Mouse (Mus musculus) heart, adult 18-20 months (tissue): ENCODE data around the gene Gm42715. TPM values are rescaled to one million over a fixed set of nuclear protein-coding genes. Genes with fewer than 3 reads are reported as not detected.
"Not testable (repeated sequence)": the region's sequence is repeated elsewhere in the genome, so short reads cannot be mapped to it uniquely, and the experiment has no call there.

Experiments
- DNase-seq, 2 experiments: peaks; one replicate each; pipeline ENCODE4 v3.0.0; 2021 to 2022; ENCODE audit warnings: mixed read lengths in 1 of 2
- total RNA-seq, 2 experiments: library from RNA; stranded (reverse); gene quantifications; 2 replicates each; pipeline ENCODE4 v1.2.3; 2021

Gene Gm42715
- total RNA-seq, 2 experiments from 2014 or later, result 9.7 to 11.4 TPM

DNA sequence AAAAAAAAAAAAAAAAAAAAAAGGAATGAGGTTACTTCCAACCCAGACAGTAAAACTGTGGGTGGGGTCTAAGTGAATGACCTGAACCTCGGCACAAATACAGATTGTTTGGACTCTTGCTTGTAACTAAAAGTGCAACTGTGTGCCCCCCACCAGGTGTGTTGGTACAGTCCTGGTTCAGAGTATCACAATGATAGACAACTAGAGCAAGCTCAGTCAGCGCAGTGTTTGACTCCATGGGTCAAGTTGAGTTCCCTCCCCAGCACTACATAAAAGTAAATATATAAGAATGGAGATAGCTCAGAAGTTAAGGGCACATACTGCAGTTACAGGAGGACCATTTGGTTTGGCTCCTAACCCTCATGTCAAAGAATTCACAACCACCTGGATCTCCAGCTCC, 22.0 kb upstream of the Gm42715 start:
- no peak for DNase-seq

DNA sequence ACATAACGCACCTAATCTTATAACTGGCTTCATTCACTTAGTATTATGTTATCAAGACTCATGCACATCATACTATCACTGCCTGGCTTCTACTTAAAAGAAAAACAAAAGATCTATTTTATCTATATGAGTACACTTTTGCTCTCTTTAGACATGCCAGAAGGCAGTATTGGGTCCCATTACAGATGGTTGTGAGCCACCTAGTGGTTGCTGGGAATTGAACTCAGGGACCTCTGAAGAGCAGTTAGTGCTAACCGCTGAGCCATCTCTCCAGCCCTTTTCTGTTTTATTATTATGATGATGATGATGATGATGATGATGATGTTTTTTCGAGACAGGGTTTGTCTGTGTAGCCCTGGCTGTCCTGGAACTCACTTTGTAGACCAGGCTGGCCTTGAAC, 21.0 kb upstream of the Gm42715 start:
- DNase-seq, result peak; percentile 45 to 50

- no peak for DNase-seq
These were observed 11.1 kb upstream of the Gm42715 start for GRCm38 (mm10) chr7:127508291-127508690.

DNA sequence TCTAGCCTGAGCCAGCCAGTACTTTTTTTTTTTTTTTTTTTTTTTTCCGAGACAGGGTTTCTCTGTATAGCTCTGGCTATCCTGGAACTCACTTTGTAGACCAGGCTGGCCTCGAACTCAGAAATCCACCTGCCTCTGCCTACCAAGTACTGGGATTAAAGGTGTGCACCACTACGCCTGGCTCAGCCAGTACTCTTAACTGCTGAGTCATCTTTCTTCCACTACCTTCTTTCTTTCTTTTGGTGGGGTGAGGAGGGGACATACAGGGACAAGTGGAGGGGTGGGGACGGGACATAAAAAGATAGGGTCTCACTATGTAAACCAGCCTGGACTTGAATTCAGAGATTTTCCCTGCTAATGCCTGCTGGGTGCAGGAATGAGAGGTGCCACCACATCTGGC, 9.6 kb upstream of the Gm42715 start:
- not testable (repeated sequence) for DNase-seq

DNA sequence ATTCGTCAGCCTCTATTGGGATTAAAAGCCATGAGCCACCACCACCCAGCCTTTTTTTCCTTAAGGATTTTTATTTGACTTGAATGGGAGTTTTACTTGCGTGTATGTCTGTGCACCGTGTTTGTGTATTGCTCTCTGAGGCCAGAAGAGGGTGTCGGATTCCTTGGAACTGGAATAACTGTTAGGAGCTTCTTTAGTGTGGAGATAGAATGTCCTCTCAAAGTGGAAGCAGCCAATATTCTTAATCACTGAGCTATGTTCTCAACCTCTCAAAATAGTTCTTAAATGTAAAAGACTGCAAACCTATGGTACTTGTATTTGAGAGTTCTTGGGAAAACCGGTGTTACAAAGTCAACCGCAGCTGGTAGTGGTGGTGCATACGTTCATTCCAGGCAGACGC, 8.1 kb upstream of the Gm42715 start:
- DNase-seq, result no peak

GRCm38 (mm10) chr7:127511808-127512230, 7.6 kb upstream of the Gm42715 start, which contains the start of gene Srcap:
TSS of gene Srcap (plus strand) at chr7:127511983.
- peak; percentile 96 to 98 for DNase-seq

GRCm38 (mm10) chr7:127512231-127513015, 7.0 kb upstream of the Gm42715 start:
- peak; percentile 82 to 93 for DNase-seq

- peak in 1 of 2 experiments; percentile 67 for DNase-seq
These were observed 6.4 kb upstream of the Gm42715 start for GRCm38 (mm10) chr7:127513016-127513390.

DNA sequence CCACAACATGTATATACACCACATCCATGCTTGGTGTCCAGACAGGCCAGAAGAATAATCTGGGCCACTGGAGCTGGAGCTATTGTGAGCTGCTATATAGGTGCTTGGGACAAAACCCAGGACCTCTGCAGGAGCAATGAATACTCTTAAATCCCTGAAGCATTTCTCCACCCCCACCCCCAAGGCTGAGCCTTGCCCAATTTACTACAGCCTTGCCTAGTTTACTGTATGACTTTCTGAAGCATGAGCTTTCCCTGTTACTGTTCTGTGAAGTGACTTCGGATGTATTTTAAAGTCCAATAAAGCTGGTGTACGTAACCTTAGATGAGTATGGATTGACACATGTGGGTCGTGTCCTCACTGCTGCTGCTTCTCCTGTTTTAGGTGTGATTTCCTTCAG, 5.6 kb upstream of the Gm42715 start:
- DNase-seq, result peak in 1 of 2 experiments; percentile 4

- peak; percentile 18 to 21 for DNase-seq
These were observed 3.5 kb upstream of the Gm42715 start for GRCm38 (mm10) chr7:127515846-127516245.

- no peak for DNase-seq
These were observed 3.0 kb upstream of the Gm42715 start for GRCm38 (mm10) chr7:127516344-127516743.

DNA sequence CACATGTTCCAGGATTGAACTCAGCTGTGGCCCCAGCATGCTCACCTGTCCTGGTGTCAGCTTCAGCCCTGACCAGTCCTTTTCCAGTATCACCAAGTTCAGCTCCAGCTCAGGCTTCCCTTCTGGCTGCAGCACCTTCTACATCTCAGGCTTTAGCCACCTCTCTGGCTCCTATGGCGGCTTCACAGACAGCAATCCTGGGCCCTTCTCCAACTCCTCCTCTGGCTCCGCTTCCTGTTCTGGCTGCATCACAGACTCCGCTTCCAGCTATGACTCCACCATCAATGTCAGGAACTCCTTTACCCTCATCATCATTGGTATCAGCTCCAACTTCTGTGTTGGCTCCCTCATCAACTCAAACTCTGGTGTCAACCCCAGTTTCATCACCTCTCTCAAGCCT, 22.3 kb downstream of the Gm42715 start:
- DNase-seq, result peak; percentile 48 to 57

DNA sequence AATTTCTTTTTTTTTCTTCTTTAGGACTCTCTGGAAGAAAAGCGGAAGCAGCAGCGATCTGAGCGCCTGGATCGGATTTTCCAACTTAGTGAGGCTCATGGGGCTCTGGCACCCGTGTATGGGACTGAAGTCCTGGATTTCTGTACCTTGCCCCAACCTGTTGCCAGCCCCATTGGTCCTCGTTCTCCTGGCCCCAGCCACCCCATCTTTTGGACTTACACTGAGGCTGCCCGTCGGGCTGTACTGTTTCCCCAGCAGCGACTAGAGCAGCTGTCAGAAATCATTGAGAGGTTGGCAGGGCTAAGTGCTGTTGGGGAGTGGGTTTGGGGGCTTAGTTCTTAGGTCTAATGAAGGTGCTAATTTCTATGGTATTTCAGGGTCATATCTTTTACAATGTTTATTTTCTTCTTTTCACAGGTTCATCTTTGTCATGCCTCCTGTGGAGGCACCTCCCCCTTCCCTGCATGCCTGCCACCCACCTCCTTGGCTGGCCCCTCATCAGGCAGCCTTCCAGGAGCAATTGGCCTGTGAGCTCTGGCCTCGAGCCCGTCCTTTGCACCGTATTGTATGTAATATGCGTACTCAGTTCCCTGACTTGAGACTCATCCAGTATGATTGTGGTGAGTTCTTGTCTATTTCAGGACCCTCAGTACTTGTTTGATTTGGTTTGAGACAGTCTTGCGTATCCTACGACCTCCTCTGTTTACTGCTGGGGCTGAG, 29.9 kb downstream of the Gm42715 start:
- peak; percentile 74 to 80 for DNase-seq

DNA sequence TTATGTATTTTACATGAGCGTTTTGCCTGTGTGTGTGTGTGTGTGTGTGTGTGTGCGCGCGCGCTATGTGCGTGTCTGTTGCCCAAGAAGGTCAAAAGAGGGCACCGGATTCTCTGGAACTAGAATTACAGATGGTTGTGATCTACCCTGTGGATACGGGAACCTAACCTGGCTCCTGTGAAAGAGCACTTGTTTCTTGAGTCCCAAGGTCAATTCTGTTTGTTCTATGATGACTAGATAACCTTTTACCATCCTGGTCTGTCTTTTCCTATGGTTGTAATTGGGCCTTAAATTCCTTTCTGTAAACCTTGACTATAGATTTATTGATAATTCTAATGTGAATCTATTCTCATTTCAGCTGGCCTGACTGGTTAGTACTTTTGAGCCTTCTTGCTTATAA, 32.2 kb downstream of the Gm42715 start:
- DNase-seq, result no peak

- no peak for DNase-seq
These were observed 41.2 kb downstream of the Gm42715 start for GRCm38 (mm10) chr7:127560580-127560979.

DNA sequence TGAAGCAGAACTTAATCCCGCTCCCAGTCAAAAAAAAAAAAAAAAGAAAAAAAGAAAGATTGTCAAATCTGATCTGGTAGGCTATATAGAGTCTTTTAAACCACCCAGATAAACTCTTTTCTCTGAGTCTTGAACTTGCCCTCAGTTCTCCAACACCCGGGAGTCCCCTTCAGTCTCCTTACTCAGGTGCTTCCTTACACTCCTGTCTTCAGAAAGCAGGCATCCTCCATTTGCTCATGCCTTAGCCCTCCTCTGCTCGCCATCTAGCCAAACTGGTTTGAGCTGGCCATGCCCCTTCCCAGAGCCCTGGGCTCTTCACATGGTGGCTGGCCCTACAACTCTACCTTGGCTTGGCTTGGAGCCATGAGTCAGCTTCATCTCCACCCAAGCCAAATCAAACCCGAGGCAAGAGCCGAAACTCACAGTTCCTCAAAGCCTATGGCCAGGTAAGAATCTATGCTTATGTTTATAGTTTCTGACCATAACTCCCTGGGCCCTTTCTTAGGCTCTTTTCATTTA, 42.0 kb downstream of the Gm42715 start, which contains the start of gene Tmem265:
Tmem265 (plus strand) TSS at position 51 of the 519 bp plus-strand sequence.
- no peak for DNase-seq

GRCm38 (mm10) chr7:127564381-127565150, 45.2 kb downstream of the Gm42715 start:
- DNase-seq, result peak; percentile 67 to 73

DNA sequence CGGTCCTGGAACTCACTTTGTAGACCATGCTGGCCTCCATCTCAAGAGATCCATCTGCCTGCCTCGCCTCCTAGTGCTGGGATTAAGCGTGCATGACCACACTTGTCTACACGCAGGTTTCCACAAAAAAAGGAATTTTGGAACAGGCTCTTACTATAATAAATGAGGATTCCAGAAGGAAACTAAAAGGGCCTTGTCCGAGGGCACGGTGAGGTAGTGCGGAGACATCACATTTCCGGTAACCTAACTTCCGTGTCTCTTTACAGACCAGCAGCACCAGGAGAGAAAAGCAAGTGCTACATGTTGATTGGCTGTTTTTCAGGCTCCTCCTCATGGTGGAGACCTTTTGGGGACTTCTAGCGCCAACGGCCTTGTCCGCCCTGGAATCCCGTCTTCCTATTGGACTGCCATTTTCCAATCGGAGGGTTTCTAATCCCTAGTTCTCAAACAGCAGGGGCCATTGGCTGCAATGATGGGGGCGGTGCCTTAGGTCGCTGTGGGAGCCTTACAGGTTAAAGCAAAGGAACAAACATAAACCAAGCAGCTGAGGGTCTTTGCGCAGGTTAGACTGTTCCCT, 53.6 kb downstream of the Gm42715 start, which contains the start of gene Phkg2:
Phkg2 (plus strand) TSS at position 446 of the 577 bp plus-strand sequence.
- DNase-seq, result peak; percentile 95 to 99

GRCm38 (mm10) chr7:127573503-127574008, 54.2 kb downstream of the Gm42715 start:
- DNase-seq, result peak in 1 of 2 experiments; percentile 37

- no peak for DNase-seq
These were observed 54.7 kb downstream of the Gm42715 start for GRCm38 (mm10) chr7:127574115-127574514.

DNA sequence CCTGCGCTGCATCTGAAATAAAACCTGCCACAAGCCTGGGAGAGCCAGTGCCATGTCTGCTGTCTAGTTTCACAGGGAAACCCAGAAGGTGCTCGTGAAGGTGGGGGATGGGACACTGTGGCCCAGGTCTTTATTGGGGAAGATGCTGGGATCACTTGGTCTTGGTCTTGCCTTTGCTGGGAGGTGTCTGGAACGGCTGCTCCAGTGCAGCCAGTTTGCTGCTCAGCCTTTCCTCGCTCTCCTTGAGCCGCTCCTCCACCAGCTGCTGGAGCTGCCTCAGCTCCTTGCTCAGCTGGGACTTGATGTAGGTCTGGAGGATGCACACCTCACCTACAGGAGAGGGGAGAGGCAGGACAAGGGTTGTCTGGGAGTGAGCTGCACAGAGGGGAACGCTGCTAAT, 63.9 kb downstream of the Gm42715 start:
- no peak for DNase-seq

GRCm38 (mm10) chr7:127585031-127585430, 65.6 kb downstream of the Gm42715 start:
- DNase-seq, result no peak
